Mouse (Mus musculus) liver (tissue): ENCODE measurements around the gene Gm32687.
"Not testable (repeated sequence)": the region's sequence is repeated elsewhere in the genome, so short reads cannot be mapped to it uniquely, and the experiment has no call there.

ENCODE experiments used
- DNase-seq: peaks from one replicate; pipeline ENCODE4 v3.0.0-alpha.2; 2020; ENCODE audit warnings: mixed read lengths

Gene Gm32687

GRCm38 (mm10) chr10:81863409-81864407 is at the start of gene Gm32687:
TSS of gene Gm32687 (plus strand) at chr10:81863934.
- DNase-seq: not testable (repeated sequence)

GRCm38 (mm10) chr10:81846219-81846618 is 17.5 kb upstream of the Gm32687 start:
- DNase-seq: not testable (repeated sequence)

GRCm38 (mm10) chr10:81929842-81930743 is 66.4 kb downstream of the Gm32687 start, which contains the start of gene Zfp781:
TSS of gene Zfp781 (minus strand) at chr10:81930480.
- not testable (repeated sequence) for DNase-seq
